Mouse (Mus musculus): Measurements from ENCODE around the gene Nrtn. TPM values are rescaled to one million over a fixed set of nuclear protein-coding genes. Genes with fewer than 3 reads are reported as not detected.

The Nrtn gene
- polyA plus RNA-seq, 1 experiment from 2014 or later = 1.0 TPM

- Histone ChIP-seq H3K4me3 (ENCODE audit: low read depth, low read length) (no peak overlapping the region), H3K9me3 (replicated peaks; ENCODE audit: control insufficient read depth, low read length) (no peaks in the 10 kb centered on the region; the same call in 1 of the 2 replicates), H3K4me1 (ENCODE audit: control insufficient read depth, low read depth, low read length) (no peaks in the 10 kb centered on the region; the same call in 1 of the 2 replicates), H3K4me2 (ENCODE audit: low read depth, low read length) (no peak overlapping the region), H3K27ac (ENCODE audit: low read length) (no peak overlapping the region), H3K27me3 (ENCODE audit: control insufficient read depth, insufficient read depth, low read depth, low read length) (no peaks in the 10 kb centered on the region), H3K9ac (ENCODE audit: low read depth, low read length) (no peak overlapping the region), H3K36me3 (ENCODE audit: control insufficient read depth, insufficient read depth) (peaks cover 16% of the 10 kb centered on the region)
- 78% methylated on average over 13 of the region's 13 CpGs for WGBS (ENCODE audit: insufficient replicate concordance)
- ATAC-seq (ENCODE audit: low read depth) = peak; percentile 50
Measured at GRCm38 (mm10) chr17:56780291-56780978, 23.1 kb upstream of the Nrtn start.

DNA sequence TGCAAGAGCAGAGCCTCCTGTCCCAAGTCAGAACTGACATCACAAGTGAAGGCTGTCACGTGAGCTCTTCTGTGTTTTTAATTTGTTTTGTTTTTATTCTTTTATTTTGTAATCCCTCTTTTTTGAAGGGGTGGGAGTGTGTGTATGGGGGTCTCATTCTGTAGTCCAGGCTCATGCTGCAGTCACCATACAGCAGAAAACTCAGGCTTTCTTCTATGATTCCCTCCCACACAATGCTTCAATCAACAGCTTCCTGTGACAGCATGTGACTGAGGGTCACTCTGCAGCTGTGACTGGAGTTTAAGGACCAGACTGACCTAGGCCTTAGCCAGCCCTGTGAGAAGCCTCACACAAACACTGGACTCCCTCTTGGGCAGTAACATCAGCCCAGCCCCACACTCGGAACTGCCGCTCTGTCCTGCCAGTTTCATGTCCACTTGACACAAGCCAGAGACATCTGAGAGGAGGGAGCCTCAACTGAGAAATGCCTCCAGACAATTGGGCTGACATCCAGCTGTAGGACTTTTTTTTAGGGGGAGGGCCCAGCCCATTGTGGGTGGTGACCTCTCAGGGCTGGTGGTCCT, 21.5 kb upstream of the Nrtn start:
- Histone ChIP-seq H3K27me3 (ENCODE audit: control insufficient read depth, insufficient read depth, low read depth, low read length) (no peaks in the 10 kb centered on the region), H3K9me3 (replicated peaks; ENCODE audit: control insufficient read depth, low read length) (no peaks in the 10 kb centered on the region; the same call in 1 of the 2 replicates), H3K27ac (ENCODE audit: low read length) (no peak overlapping the region), H3K4me1 (ENCODE audit: control insufficient read depth, low read depth, low read length) (peaks cover under 1% of the 10 kb centered on the region), H3K4me2 (ENCODE audit: low read depth, low read length) (no peak overlapping the region), H3K36me3 (ENCODE audit: control insufficient read depth, insufficient read depth) (peaks cover 13% of the 10 kb centered on the region), H3K4me3 (ENCODE audit: low read depth, low read length) (no peak overlapping the region), H3K9ac (ENCODE audit: low read depth, low read length) (no peak overlapping the region)
- 68% methylated on average over 3 of the region's 3 CpGs for WGBS (ENCODE audit: insufficient replicate concordance)
- ATAC-seq (ENCODE audit: low read depth) = no peak

GRCm38 (mm10) chr17:56777568-56777967, 20.2 kb upstream of the Nrtn start:
- Histone ChIP-seq H3K4me3 (ENCODE audit: low read depth, low read length) (no peak overlapping the region), H3K4me2 (ENCODE audit: low read depth, low read length) (no peak overlapping the region), H3K27ac (ENCODE audit: low read length) (no peak overlapping the region), H3K9me3 (replicated peaks; ENCODE audit: control insufficient read depth, low read length) (no peaks in the 10 kb centered on the region; the same call in 1 of the 2 replicates), H3K27me3 (ENCODE audit: control insufficient read depth, insufficient read depth, low read depth, low read length) (no peaks in the 10 kb centered on the region), H3K9ac (ENCODE audit: low read depth, low read length) (no peak overlapping the region), H3K4me1 (ENCODE audit: control insufficient read depth, low read depth, low read length) (peaks cover 10% of the 10 kb centered on the region), H3K36me3 (ENCODE audit: control insufficient read depth, insufficient read depth) (peaks cover 13% of the 10 kb centered on the region)
- ATAC-seq (ENCODE audit: low read depth) = no peak
- WGBS (ENCODE audit: insufficient replicate concordance) = 87% methylated on average over 11 of the region's 11 CpGs

DNA sequence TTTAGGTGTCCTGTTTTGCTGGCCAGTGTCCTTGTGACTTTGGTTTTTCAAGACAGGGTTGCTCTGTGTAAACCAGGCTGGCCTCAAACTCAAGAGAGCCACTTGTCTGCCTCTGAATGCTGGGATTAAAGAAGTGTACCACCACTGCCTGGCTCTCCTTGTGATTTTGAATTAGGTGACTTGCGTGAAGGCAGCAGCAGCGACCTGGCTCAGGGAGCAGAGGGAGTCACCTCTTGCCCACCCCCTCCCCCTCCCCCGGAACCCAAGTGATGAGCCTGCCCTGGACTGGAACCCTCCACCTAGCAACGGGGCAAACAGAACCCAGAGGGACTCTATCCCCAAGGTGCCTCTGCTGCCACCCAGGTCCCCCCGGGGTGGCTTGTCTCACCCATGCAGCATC, 12.6 kb upstream of the Nrtn start, which contains the start of gene Prr22:
TSS of gene Prr22 (plus strand) at position 301 of the 400 bp plus-strand sequence.
- WGBS (ENCODE audit: insufficient replicate concordance) = 82% methylated on average over 5 of the region's 5 CpGs

DNA sequence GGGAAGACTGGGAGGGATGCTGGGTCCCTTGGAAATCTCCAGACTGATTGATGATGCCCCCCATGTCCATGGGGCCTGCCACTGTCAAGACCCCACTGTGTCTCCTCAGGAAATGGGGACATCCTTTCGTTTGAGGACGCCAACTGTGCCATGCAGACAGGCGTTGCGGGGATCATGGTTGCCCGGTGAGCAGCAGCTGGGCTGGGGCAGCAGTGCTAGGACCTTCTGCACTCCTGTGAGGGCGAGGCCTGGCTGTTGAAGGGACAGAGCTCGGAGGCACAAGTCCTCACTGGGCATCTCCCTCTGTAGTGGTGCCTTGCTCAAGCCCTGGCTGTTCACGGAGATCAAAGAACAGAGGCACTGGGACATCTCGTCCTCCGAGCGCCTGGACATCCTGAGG, 11.6 kb upstream of the Nrtn start:
- Histone ChIP-seq H3K4me2 (ENCODE audit: low read depth, low read length) (no peak overlapping the region), H3K9me3 (replicated peaks; ENCODE audit: control insufficient read depth, low read length) (no peaks in the 10 kb centered on the region), H3K4me3 (ENCODE audit: low read depth, low read length) (no peak overlapping the region), H3K9ac (ENCODE audit: low read depth, low read length) (no peak overlapping the region), H3K27me3 (ENCODE audit: control insufficient read depth, insufficient read depth, low read depth, low read length) (no peaks in the 10 kb centered on the region), H3K4me1 (ENCODE audit: control insufficient read depth, low read depth, low read length) (peaks cover 21% of the 10 kb centered on the region), H3K36me3 (ENCODE audit: control insufficient read depth, insufficient read depth) (peaks cover 22% of the 10 kb centered on the region), H3K27ac (ENCODE audit: low read length) (no peak overlapping the region)
- ATAC-seq (ENCODE audit: low read depth) = no peak
- WGBS (ENCODE audit: insufficient replicate concordance) = 86% methylated on average over 11 of the region's 11 CpGs

More for the DNA sequence above, 12.6 kb upstream of the Nrtn start, which contains the start of gene Prr22:
- H3K27me3 ChIP-seq (ENCODE audit: control insufficient read depth, insufficient read depth, low read depth, low read length) = no peaks in the 10 kb centered on the region
- no peak within 1 kb of the TSS for H3K4me3 ChIP-seq (ENCODE audit: low read depth, low read length)
- H3K36me3 ChIP-seq (ENCODE audit: control insufficient read depth, insufficient read depth) = peaks cover 22% of the 10 kb centered on the region
- H3K4me1 ChIP-seq (ENCODE audit: control insufficient read depth, low read depth, low read length) = peaks cover 17% of the 10 kb centered on the region
- no peak for ATAC-seq (ENCODE audit: low read depth)
- no peak within 1 kb of the TSS for H3K27ac ChIP-seq (ENCODE audit: low read length)
- H3K9ac ChIP-seq (ENCODE audit: low read depth, low read length) = no peak within 1 kb of the TSS
- H3K9me3 ChIP-seq (replicated peaks; ENCODE audit: control insufficient read depth, low read length) = no peaks in the 10 kb centered on the region
- H3K4me2 ChIP-seq (ENCODE audit: low read depth, low read length) = no peak within 1 kb of the TSS

DNA sequence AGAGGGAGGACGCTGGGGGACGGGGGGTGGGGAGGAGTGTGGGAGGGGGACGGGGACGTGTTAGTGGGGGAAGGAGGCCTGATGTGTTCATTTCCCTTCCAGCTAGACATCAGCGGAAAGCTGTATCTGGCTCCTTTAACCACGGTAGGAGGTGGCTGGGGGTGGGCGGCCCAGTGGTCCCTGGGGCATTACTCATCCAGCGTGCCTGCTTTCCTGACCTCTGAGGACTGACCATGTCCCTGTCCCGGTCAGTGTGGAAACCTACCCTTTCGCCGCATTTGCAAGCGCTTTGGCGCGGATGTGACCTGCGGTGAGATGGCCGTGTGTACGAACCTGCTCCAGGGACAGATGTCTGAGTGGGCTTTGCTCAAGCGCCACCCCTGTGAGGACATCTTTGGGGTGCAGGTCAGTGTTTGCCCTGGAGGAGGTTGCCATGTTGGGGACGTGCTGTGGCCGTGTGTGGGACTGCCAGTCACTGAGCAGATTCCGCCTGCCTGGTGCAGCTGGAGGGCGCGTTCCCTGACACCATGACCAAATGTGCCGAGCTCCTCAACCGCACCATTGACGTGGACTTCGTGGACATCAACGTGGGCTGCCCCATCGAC, 10.3 kb upstream of the Nrtn start:
- H3K4me3 ChIP-seq (ENCODE audit: low read depth, low read length) = no peak overlapping the region
- 88% methylated on average over 29 of the region's 29 CpGs for WGBS (ENCODE audit: insufficient replicate concordance)
- no peak overlapping the region for H3K27ac ChIP-seq (ENCODE audit: low read length)
- peaks cover 22% of the 10 kb centered on the region for H3K36me3 ChIP-seq (ENCODE audit: control insufficient read depth, insufficient read depth)
- H3K4me2 ChIP-seq (ENCODE audit: low read depth, low read length) = no peak overlapping the region
- H3K9me3 ChIP-seq (replicated peaks; ENCODE audit: control insufficient read depth, low read length) = no peaks in the 10 kb centered on the region
- no peak for ATAC-seq (ENCODE audit: low read depth)
- H3K27me3 ChIP-seq (ENCODE audit: control insufficient read depth, insufficient read depth, low read depth, low read length) = no peaks in the 10 kb centered on the region
- peaks cover 24% of the 10 kb centered on the region for H3K4me1 ChIP-seq (ENCODE audit: control insufficient read depth, low read depth, low read length)
- no peak overlapping the region for H3K9ac ChIP-seq (ENCODE audit: low read depth, low read length)

- 91% methylated on average over 27 of the region's 27 CpGs for WGBS (ENCODE audit: insufficient replicate concordance)
- H3K9me3 ChIP-seq (replicated peaks; ENCODE audit: control insufficient read depth, low read length) = no peaks in the 10 kb centered on the region
- peaks cover 22% of the 10 kb centered on the region for H3K36me3 ChIP-seq (ENCODE audit: control insufficient read depth, insufficient read depth)
Measured at GRCm38 (mm10) chr17:56766631-56767405, 9.5 kb upstream of the Nrtn start.

DNA sequence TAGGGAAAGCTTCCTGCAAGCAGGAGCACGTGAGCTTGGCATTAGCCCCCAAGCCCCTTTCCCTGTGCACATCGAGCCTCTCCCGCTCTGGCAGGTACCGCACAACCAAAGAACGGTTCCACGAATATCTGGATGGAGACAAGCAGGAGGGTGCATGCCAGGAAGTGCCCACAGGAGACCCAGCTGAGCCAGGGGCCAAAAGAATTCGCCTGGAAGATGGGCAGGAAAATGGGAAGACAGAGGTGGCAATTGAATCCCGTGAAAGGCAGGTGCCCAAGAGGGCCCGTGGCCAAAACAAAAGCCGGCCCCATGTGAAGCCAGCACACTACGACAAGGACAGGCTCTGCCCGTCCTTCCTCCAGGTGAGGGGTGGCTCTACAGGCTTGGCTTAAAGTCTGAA, 8.1 kb upstream of the Nrtn start:
- WGBS (ENCODE audit: insufficient replicate concordance) = 34% methylated on average over 12 of the region's 12 CpGs
- H3K4me3 ChIP-seq (ENCODE audit: low read depth, low read length) = peak overlapping the region; percentile 87
- no peaks in the 10 kb centered on the region for H3K27me3 ChIP-seq (ENCODE audit: control insufficient read depth, insufficient read depth, low read depth, low read length)
- peak overlapping the region; percentile 97; the same call in 1 of the 2 replicates for H3K27ac ChIP-seq (ENCODE audit: low read length)
- H3K4me2 ChIP-seq (ENCODE audit: low read depth, low read length) = peak overlapping the region; percentile 86
- H3K4me1 ChIP-seq (ENCODE audit: control insufficient read depth, low read depth, low read length) = peaks cover 41% of the 10 kb centered on the region
- ATAC-seq (ENCODE audit: low read depth) = no peak
- H3K36me3 ChIP-seq (ENCODE audit: control insufficient read depth, insufficient read depth) = peaks cover 22% of the 10 kb centered on the region
- H3K9ac ChIP-seq (ENCODE audit: low read depth, low read length) = peak overlapping the region; percentile 88
- no peaks in the 10 kb centered on the region for H3K9me3 ChIP-seq (replicated peaks; ENCODE audit: control insufficient read depth, low read length)

More at GRCm38 (mm10) chr17:56766631-56767405, 9.5 kb upstream of the Nrtn start:
- Histone ChIP-seq H3K27ac (ENCODE audit: low read length) (no peak overlapping the region), H3K4me2 (ENCODE audit: low read depth, low read length) (no peak overlapping the region), H3K27me3 (ENCODE audit: control insufficient read depth, insufficient read depth, low read depth, low read length) (no peaks in the 10 kb centered on the region), H3K4me1 (ENCODE audit: control insufficient read depth, low read depth, low read length) (peaks cover 32% of the 10 kb centered on the region), H3K4me3 (ENCODE audit: low read depth, low read length) (no peak overlapping the region), H3K9ac (ENCODE audit: low read depth, low read length) (no peak overlapping the region)
- ATAC-seq (ENCODE audit: low read depth) = no peak
